Mouse (Mus musculus): ENCODE results near the gene Srp54b.
"Not testable (repeated sequence)": the region's sequence is repeated elsewhere in the genome, so short reads cannot be mapped to it uniquely, and the experiment has no call there.

Srp54b gene

GRCm38 (mm10) chr12:55154559-55155448 lies at the start of gene Srp54b:
Gene Srp54b (plus strand): TSS chr12:55155104.
- DNase-seq (ENCODE audit: low spot score), result not testable (repeated sequence)

GRCm38 (mm10) chr12:55112616-55113015 lies 42.3 kb upstream of the Srp54b start:
- not testable (repeated sequence) for DNase-seq (ENCODE audit: low spot score)

GRCm38 (mm10) chr12:55124242-55124641 lies 30.7 kb upstream of the Srp54b start, which contains the start of gene Fam177a:
Gene Fam177a (plus strand): TSS chr12:55124469.
- DNase-seq (ENCODE audit: low spot score), result not testable (repeated sequence)

GRCm38 (mm10) chr12:55124731-55125130 lies 30.2 kb upstream of the Srp54b start:
- not testable (repeated sequence) for DNase-seq (ENCODE audit: low spot score)

GRCm38 (mm10) chr12:55135540-55135939 lies 19.4 kb upstream of the Srp54b start:
- DNase-seq (ENCODE audit: low spot score), result not testable (repeated sequence)

GRCm38 (mm10) chr12:55137859-55138258 lies 17.0 kb upstream of the Srp54b start:
- not testable (repeated sequence) for DNase-seq (ENCODE audit: low spot score)

GRCm38 (mm10) chr12:55155449-55155783 lies 512 bp downstream of the Srp54b start:
- DNase-seq (ENCODE audit: low spot score), result not testable (repeated sequence)

GRCm38 (mm10) chr12:55167034-55167557 lies 12.2 kb downstream of the Srp54b start:
- not testable (repeated sequence) for DNase-seq (ENCODE audit: low spot score)

- not testable (repeated sequence) for DNase-seq (ENCODE audit: low spot score)
These were observed 32.8 kb downstream of the Srp54b start for GRCm38 (mm10) chr12:55187686-55188085.

- DNase-seq (ENCODE audit: low spot score), result not testable (repeated sequence)
These were observed 34.2 kb downstream of the Srp54b start for GRCm38 (mm10) chr12:55189127-55189526.

GRCm38 (mm10) chr12:55199306-55199705 lies 44.4 kb downstream of the Srp54b start, which contains the start of gene 1700047I17Rik2:
Gene 1700047I17Rik2 (plus strand): TSS chr12:55199592.
- DNase-seq (ENCODE audit: low spot score), result not testable (repeated sequence)

GRCm38 (mm10) chr12:55199799-55200198 lies 44.9 kb downstream of the Srp54b start:
- DNase-seq (ENCODE audit: low spot score), result not testable (repeated sequence)

- DNase-seq (ENCODE audit: low spot score), result not testable (repeated sequence)
These were observed 58.0 kb downstream of the Srp54b start for GRCm38 (mm10) chr12:55212944-55213343.

GRCm38 (mm10) chr12:55229626-55230519 lies 75.0 kb downstream of the Srp54b start, which contains the start of gene Srp54c:
Gene Srp54c (plus strand): TSS chr12:55230168.
- DNase-seq (ENCODE audit: low spot score), result not testable (repeated sequence)

- DNase-seq (ENCODE audit: low spot score), result peak; percentile 10
These were observed 75.6 kb downstream of the Srp54b start for GRCm38 (mm10) chr12:55230520-55230861.

Measured in ovary, postnatal 36 days (tissue).